Mouse (Mus musculus): Measurements from ENCODE around the gene Cdh24.

Cdh24 gene

DNA sequence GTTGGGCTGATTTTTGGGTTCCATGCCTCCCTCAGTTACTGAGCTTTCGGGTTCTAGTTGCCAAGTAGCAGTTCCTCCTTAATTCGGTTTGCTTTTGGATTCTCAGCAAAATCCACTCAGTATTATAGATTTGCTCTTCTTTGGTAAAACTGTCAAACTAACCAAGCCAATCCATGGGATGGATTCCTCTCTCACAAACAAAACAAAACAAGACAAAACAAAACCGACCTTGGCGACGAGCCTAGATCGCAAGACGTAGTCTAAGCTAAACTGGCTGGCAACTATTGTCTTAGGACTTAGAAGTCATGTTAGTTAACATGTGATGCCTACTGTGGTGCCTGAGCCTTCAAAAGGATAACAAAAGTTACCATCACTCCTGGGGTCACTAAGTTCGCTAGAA is 37.5 kb downstream of the Cdh24 start:
- peak; percentile 30 for DNase-seq

DNA sequence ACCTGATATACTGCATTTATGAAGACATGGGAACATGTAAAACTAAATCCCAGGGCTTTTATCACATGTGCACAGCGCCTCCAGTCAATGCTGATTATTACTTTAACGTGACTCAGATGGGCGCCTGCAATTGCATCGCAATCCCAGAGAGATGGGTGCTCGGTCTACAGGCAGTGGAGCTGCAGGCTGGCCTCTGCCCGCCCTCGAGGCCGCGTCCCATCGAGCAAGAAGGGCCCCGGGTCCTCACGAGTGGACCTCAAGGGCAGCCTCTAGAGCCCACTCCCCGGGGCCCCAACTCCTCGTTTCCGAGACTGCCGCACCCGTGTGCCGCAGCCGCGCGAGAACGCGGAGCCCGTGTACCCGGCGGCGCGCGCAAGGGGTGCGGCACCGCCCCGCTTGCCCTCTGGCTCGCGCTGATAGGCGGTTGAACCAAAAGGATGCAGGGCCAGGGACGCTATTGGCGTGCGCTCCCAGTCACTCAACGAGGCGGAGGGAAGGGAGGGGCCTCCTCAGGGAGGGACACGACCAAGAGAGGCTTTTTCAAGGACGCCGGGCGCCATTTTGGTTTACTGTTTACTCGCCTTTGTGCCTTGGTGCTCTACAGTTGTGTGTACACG is 38.0 kb downstream of the Cdh24 start:
- peak; percentile 96 for DNase-seq

DNA sequence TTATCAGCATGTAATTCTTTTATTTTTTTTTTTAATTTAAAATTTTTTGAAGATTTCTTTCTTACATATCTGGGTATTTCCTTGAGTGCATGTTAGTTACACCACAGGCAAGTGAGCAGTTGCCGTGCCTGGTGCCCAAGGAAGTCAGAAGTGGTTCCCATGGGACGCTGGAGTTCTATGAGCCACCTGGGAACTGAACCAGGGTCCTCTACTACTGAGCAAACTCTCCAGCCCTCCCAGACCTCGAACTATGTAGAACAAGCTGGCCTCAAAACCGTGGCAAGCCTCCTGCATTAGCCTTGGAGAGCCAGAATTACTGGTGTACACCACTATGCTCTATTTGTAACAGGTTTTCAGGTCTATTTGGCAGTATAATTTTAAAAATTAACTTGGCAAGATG is 38.6 kb downstream of the Cdh24 start:
- peak; percentile 29 for DNase-seq

DNA sequence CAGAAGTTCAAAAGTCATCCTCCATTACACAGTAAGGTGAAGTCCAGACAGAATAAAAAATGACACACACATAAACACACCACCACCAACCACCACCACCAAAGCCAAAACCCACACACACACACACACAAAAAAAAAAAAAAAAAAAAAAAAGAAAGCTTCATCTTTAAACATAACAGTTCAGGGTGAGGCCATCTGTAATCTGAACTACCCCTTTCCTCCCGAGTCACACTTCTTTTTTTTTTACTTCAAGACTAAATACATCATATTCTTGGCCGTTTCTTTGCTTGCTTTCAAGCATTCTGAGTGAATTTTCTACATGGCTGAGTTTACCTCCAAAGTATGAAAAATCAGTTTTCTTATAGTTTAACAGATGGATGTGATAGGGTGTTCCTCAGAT is 39.6 kb downstream of the Cdh24 start:
- DNase-seq = no peak

DNA sequence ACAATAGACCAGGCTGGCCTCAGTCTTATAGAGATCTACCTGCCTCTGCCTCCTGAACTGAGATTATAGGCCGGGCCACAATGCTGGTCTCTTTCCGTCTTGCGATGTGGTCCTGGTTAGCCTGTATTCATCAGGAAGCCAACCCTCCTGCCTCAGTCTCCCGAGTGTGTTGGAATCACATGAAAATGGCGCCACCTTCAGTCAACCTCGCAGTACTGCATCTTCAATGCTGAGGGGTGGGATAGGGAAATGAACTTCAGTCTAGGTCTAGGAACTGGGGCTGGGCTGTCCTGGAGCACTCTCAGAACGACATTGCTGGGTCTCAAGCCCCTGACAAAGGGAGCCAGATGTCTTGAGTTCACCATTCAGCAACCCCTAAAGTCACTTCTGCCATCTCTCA is 44.1 kb downstream of the Cdh24 start:
- no peak for DNase-seq

DNA sequence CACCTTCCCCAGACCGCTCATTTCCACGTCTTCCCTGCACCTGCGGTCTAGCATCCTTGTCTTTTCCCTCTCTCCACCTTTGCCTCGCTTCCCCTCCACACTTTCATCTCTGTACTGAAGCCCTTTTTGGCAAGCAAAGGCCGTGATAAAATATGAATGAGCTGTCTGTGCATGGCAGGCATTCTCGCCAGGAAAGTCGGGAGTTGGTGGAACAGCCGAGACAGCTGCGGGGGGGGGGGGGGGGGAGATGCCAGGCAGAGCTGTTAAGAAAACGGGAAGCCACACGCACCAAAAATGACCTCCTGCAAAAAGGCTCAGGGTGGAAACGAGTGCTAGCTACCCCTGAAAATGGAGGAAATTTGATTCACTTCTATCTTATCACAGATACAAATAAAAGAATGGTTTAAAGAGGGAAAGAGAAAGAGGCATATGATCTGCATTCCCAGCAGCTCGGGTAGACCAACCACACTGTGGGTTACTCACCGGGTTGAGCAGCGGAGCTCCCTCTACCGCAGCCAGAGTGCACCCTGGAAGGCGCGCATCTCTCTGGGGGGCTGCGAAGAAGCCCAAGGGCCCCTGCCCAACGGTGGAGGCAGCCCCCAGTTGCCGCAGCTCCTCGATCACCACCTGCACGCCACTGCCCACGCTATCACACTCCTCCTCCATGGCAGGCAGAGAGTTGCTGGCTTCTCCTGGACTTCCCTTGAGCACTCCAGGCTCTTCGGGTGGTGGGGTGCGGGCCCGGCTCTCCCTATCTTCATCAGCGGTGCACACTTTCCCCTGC is 46.3 kb downstream of the Cdh24 start:
- no peak for DNase-seq

DNA sequence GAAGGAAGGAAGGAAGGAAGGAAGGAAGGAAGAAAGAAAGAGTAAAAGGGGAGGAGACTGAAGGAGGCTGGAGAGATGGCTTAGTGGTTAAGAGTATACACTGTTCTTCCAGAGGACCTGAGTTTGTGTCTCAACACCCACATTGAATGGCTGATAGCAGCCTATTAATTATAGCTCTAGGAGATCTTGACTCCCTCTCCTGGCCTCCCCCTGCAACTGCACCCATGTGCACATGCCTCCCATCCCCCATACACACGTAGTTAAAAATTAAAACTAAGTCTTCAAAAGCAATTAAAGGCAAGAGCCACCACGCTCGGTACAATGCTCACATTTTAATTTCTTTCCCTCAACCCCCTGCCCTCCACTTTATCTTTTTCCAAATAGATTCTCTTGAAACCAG is 47.1 kb downstream of the Cdh24 start:
- DNase-seq = no peak

DNA sequence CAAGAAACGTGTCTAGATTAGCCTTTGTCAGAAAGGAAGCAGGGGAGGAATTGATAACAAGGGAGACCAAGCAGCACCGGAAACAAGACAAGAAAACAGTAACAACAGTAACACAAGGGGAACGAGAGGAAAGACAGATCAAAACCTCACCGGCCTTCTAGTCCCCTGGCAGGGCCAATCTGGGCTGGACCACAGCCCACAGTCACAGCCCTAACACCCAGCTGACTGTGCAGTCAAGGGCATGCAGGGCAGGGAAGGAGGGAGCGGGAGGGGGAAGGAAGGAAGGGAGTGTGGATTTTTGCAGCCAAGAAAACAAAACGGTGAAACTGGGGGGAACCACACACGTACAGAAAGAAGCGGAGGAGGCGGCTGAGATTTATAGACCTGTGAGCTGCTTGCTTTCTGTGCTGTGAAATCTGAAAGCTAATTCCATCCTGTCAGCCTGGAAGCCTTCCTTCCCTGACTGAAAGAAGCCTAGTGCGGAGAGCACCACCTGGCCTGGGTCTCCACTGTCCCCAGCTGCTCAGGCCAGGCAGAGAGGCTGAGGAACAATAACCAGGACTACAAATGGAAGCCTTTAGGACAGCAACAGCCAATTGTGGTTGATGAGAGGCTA is 48.7 kb downstream of the Cdh24 start:
- DNase-seq = no peak

DNA sequence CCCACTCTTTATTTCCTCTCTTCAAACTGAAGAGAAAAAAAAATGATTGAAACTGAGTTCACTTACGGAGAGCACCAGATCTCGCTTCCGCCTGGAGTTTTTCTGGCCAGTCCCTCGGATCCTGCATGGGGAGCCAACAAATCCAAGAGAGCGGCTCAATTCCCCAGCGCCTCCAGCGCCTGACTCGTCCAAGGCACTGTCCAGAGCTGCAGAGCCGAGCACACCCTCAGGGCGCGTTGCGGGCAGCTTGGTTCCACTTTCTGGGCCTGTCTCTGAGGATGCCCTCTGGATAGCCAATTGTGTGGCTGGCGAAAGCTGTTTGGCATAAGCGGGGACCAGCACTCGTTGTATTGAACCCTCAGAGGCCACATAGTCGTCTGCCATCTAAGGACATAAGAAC is 50.1 kb downstream of the Cdh24 start:
- DNase-seq = no peak

DNA sequence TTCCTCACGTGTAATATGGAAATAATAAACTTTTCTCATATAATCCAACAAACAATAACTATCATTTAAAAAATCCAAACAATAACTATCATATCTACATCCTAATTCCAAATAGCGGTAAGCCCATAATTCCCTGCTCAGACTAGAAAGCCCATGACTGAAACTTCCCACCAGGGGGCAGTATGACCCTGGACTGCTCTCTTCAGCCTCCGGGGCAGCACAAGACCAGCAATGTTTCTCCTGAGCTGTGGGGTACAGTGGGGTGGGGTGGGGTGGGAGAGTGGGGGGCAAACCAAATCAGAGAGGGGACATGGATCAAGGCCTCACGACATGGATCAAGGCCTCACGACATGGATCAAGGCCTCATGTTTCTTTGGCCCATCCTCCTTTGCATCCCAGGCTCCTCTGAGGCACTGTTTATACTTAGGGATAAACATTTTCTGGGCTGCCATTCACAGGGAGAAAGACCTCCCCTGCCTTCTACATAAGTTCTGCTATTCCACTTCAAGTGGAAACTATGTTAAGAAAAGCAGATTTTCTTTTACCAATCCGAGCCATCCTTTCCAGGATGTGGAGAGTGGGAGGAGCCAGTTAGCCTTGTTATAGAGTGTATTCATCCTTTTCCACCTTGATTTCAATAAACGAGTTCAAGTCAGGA is 57.4 kb downstream of the Cdh24 start:
- peak; percentile 49 for DNase-seq

DNA sequence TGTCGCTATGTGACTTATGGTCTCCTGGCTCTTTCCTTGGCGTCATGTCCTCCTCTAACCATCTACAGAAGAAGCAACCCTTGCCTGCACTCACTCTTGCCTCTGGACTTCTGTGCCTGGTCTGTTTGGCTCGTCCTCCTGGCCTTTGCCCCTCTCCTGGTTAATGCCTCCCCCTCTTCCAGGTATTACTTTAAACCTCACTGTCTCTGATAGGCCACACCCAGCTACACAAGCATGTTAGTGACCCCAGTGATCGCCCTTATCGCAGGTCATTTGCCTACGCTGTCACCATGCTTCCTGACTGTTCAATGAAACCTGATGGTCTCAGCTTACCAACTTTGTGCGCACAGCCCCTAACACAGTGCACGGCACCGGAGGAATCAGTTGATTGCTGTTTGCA is 58.6 kb downstream of the Cdh24 start:
- no peak for DNase-seq
